Mouse (Mus musculus) NIH3T3 (cell line): Measurements from ENCODE around the gene Lig1.
"Not testable (repeated sequence)": the region's sequence is repeated elsewhere in the genome, so short reads cannot be mapped to it uniquely, and the experiment has no call there.

Experiments
- DNase-seq: peaks from one replicate; pipeline ENCODE4 v3.0.0-alpha.2; 2012; ENCODE audit warnings: low read depth

The Lig1 gene

DNA sequence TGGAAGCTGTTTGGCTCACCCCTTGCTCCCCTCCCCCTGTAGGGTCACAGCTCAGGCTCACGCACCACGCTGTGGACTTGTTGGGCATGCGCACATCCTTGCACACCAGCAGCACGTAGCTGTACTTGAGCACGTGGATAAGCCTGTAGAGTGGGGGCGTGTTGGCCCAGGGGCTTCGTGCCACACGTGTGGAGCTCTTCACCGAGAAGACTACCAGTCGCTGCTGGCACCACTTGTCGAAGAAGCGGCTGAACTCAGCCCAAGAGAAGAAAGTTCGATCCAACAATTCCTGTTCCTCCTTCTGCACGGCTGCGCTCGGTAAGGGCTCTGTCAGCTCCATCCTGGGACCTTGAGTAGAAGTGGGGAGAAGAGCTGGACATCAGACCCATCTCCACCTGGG, at the start of gene Lig1:
Lig1 (plus strand) TSS at position 203 of the 400 bp plus-strand sequence.
- DNase-seq = no peak

DNA sequence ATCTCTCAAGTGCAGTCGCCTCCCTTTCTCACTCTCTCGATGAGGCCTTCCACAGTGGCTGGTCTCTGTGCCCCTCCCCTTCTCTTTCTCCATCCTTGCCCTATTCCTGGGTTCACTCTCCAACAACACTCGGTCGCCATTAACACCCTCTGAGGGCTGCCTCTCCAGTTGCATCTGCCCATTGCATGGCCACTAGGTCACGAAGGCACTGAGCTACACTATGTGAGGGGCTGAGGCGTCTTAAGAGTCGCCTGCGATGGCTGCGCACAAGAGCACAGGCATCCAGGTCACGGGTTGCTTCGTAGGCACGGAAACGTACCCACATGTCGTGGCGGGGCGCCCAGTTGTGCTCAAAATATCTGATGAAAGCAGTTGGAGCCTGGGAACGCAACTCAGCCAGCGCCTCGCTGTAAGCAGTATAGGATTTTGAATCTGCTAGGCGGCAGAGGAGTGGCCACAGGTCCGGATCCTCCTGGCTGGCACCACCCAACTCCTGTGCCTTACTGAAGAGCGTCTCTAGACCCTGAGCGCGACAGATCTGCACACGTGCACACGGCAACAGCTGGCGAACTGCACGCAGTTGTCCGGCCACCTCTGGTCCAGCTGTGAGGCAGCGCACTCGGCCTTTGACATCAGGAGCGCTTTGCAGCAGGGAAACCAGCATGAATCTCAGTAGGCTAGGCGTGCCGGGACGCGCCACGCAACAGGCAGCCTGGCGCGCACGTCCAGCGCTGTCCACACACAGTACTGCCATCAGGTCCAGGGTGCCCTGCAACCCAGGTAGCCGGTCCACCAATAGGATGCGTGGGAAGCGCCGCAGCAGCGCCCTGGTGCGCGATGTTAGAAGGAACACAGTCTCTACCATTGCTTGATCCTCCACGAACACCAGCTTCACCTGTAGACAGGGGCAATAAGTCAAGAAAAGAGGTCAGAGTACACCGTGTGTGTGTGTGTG, 16.1 kb upstream of the Lig1 start:
- no peak for DNase-seq

DNA sequence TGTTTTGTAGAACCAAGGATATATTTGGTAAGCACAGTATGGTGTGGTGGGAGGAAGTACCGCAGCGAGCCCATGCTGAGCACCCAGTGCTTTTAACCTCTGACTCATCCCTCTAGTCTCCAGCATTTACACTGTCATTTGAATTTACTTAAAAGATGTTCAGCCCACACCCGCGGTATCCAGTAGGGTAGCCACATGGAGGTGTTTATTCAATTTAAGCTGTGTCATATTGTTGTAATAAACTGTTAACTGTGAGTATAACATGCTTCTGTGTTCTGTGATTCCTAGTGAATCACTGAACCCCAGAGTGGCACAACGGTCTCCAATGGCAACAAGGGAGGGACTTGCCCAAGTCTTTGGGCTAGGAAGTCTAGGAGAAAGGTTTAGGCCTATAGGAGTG, 13.2 kb upstream of the Lig1 start:
- DNase-seq = peak; percentile 22

DNA sequence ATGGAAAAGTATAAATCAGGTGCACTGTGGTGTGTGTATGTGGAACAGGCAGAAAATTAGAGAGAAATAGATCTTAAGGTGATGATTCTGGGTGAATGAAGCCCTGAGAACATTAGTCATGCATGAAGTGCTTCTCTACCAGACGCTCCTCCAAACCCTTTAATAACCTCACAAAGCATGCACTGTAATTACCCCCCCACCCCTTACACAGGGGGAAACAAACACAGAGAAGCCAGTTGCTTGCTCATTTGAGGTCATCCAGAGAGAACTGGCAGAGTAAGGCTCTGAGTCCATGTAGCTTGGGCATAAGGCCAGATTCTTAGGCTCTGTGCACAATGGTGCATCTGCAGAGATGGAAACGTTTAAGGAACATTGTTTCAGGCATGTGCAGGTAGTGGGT, 12.7 kb upstream of the Lig1 start:
- peak; percentile 37 for DNase-seq

DNA sequence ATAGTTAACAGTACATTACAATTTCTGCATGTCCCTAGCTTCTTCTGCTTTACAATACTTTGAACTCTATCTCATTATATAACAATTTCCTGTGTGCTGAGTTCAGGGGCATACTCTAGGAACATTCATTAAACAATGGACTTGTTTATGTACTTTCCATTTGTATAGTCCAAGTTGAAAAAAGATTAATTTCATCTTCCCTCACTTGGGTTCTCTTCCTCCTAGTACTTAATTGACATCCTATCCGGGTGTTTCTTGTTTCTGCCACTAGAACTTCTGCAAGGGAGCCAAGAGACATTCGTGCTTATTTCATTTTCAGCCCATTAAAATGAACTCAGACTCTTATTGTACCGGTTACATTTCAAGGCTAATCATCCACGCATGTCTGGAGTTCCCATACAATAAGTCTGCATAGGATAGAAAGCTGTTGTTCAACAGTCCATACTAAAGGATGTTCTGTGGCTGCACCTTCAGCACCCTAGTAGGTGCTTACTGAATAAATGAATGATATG, 8.3 kb upstream of the Lig1 start:
- DNase-seq = no peak

DNA sequence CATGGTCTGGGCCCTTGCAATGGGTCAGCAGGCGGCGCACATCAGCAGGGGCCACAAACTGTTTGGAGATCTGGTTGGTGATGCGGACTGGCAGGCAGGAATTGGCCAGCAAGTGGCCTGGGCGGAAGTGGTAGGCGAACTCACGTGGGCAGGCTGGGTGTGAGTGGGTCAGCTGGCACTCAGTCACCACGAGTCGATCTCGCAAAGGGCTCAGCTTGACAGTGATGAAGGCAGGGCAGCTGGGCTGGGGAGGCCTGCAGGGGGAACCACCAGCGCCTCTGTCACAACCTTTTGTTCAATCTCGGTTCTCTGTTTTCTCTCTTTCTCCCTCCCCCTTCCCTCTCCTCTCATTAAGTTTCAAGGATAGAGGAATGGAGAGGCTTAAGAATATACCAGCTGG, 7.7 kb upstream of the Lig1 start:
- DNase-seq = no peak

DNA sequence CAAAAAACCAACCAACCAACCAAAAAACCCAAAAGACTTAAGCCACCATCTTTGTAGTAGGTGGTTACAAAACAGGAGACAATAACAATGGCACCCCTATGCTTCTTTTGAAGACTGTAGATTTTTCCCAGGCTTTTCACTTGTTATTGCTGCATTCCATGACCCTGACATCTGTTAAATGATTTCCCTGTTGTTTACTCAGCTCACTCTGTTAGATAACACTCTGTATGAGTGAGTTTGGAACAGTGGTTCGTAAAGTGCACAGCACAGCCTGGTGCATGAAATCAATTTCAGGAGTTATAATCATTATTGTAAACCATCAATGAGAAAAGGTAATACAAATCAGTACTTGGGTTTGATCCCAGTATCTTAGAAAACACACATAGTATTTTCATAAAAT, 5.4 kb upstream of the Lig1 start:
- DNase-seq = no peak

DNA sequence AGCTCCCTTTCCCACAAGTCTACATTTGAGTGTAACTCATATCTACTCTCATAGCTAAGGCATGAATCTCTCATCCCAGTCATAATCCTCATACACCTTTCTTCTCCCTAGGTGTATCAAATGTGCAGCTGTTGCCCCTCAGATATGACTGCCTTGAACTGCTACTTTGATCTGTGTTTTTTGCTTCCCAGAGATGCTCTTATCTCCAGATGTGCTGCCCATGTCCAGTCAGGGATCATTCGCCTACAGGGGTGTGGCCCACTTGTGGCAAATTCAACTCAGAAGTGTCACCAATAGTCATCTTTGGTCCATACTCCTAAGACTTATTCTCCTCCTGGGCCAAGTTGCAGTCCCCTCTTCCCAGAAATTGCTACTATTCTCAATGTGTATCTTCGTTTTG, 750 bp downstream of the Lig1 start:
- no peak for DNase-seq

DNA sequence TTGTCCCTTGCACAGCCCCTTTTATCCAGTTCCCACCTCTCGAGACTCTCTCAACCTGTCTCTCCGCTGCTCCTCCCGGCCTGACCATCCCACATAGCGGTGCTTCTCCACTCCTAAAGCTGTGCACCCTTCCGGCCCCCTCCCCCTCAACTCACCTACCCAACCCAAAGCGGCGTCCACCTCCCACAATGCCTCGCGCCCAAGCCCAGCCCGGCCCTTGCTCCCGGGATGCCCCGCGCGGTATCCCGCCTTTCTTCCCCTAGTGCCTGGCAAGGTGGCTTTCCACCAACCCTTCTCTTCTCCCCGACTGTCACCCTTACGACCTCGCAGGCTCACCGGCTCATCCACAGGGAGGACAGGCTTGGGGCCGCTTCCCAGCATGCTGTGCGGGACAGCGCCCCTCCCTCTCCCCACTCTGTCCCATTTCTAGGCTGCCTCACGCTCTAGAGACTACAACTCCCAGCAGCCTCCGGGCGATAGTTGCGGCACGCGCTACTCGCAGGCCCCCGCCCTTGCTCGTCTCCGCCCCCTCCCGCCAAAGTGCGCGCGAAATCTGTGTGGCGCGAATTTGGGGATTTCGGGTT, 1.3 kb downstream of the Lig1 start, which contains the start of gene Zswim9:
Zswim9 (minus strand) TSS at position 414 of the 584 bp plus-strand sequence.
- peak; percentile 96 for DNase-seq

DNA sequence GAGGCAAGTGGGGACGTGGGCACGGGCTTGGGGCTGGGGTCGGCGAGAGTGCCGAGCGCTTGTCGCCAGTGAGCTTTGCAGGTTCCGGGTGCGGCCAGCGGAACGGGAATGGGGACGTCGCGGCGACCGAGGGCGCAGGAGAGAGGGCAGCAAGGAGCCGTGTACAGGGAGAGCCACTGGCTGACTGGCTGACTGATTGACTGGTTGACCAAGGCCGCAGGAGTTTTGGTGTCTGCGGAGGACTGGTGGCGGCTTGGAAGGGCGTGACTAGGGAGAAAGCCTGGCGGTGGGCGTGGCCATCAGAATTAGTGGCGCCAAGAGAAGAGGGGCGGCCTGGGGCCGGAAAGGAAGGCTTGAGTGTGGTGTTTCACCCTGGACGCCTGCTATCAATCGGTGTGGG, 1.9 kb downstream of the Lig1 start:
- DNase-seq = not testable (repeated sequence)

DNA sequence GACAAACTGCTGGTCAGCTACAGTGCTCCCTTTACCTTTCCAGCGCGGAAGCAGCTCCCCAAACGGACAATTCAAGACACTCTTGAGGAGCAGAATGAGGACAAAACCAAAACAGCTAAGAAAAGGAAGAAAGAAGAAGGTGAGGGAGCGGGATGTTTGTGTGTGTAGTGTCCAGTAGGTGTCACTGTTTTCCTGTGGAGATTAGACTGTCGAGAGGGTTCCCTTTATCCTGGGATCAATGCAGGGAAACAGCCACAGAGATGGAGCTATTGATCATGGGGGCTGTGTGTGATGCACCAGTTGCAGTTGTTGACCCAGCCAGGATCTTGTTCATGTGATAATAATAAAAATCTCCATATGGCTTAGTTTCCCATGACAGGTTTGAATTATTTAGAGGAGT, 11.5 kb downstream of the Lig1 start:
- DNase-seq = peak; percentile 77

DNA sequence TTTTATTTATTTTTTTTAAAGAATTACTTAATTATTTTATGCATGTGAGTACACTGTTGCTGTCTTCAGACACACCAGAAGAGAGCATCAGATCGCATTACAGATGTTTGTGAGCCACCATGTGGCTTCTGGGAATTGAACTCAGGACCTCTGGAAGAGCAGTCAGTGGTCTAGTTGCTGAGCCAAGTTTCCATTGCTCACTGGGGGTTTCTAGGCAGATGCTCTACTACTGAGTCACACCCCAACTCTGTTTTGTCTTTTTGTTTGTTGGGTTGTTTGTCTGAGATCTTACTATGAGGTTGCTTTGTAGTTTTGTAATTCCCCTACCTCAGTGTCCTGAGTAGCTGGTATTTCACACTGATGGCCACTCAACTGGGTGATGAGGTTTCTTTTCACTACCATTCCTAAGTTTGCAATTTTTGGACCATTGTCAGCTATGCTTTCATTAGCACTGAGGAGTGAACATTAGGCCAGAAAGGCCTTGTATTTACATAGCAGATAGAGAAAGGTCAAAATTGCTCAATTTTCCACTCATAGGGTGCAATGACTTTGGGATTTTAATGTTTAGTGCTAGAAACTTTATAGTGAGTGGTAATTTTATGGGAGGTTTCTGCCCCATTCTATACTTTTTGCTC, 13.1 kb downstream of the Lig1 start:
- peak; percentile 76 for DNase-seq

DNA sequence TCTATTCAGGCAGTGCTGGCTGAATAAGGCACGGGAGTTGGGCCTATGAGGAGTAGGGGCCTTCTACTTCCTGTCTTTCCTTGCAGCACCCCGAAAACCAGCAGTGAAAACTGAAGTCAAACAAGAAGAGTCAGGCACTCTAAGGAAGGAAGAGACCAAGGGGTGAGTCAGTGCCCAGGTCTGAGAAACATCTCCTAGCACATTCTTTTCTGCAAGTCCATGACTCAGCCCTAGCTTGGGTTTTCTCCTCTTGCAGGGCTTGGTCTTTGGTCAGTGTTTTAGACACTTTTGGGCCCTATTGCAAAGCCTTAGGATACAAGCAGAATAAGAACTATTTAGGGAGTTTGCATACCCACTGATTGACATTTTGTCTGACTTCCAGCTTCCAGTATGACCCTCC, 14.3 kb downstream of the Lig1 start:
- peak; percentile 66 for DNase-seq

DNA sequence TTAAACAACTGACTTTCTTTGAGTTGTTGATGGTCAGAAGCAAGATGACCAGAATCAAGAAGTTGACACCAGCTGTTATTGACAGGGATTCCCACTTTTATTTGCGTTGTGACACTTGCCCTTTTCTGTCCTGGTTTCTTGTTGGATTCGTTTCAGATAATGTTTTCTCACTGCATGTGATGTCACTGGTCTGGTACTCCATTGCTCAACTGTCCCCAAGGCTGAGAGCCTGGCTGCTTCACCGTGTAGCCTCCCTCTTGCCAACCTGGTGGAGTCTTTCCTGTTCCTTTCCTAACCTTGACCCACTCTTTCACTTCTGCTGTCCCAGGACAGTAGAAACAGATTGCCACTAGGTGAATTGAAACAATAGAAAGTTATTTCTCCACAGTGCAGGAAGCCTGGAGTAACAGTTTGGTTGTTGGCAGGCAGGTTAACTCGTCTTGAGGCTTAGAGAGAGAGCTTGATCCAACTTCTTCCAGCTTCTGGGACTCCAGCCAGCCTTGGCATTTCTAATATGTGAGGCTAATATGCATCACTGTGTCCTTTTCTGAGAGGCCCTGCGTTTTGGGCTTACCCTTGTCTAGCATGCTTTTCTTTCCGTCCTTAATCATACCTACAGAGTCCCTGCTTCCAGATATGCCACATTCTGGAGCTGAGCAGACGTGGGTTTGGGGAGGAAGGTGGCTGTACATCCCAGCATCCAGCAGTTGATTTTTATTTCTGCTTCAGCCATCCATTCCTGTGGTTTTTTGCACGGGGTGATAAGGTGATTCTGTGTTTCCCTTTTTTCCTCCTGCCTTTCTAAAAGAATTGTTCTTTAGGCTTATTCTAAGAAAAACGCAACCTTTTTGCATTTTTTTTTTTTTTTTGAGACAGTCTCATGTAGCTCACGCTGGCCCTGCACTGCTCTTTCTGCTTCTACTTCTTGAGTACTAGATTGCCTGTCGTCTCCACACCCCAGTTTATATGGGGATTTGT, 17.1 kb downstream of the Lig1 start:
- DNase-seq = peak; percentile 76

DNA sequence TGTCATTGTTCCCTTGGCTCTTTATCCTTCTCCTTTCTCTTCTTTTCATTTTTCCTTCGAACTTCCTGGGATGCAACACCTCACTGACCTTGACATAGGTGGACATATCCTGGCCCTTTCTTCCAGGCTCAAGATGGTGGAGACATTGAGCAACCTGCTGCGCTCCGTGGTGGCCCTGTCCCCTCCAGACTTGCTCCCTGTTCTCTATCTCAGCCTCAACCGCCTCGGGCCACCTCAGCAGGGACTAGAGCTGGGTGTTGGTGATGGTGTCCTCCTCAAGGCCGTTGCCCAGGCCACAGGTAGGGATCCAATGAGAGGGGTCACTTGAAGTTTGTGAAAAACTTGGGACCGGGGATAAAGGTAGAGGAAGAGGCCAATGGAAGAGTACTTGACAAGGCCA, 18.2 kb downstream of the Lig1 start:
- DNase-seq = no peak

DNA sequence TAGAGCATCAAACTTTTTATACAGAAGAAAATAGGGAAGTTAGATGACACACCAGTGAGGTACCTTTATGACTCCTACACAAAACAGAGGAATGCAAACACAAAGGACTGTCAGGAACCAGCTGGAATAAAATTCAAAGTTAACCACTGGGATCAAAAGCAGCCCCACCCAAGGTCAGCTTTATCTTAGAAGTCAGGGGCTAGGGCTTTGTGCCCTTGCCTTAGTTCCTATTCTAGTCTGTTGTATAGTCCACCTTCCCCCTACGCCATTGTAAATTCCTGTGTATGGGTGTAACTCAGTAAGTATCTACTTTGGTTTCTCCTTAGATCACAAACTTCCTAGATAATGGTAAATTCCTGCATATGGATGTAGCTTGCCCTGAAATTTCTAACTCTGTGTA, 20.6 kb downstream of the Lig1 start:
- DNase-seq = no peak

DNA sequence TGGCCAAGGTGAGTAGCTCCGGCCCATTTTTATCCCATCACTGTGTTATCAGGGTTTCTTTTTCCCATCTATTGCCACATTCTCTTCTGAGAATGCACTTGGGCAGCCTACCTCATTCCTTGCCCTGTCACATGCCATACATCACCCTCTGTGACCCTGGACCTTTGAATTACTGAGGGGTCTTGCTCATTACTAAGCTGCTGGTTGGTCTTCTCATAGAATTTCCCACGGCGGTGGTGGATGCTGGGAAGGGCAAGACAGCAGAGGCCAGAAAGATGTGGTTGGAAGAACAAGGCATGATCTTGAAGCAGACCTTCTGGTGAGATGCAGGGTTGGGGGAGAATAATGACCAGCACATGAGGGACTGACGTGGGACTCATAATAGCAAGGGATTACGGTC, 21.7 kb downstream of the Lig1 start:
- no peak for DNase-seq

DNA sequence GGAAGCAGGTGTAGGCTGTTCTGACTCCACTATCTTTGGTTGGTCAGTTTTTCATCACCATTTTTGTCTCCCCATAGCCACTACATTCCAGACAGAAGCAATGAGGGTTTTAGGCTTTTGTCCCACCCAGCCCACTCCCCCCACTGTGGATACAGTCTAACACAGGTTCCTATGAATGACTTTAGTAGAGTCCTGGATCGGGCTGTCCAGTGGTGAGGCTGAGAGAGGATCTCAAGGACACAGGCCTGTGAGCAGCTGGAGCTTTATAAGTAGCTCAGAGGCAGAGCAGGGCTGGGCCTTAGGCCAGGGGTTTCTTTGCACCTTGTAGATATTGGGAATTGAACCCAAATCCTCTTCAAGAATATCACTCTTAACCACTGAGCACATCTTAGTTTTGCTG, 24.6 kb downstream of the Lig1 start:
- DNase-seq = no peak

DNA sequence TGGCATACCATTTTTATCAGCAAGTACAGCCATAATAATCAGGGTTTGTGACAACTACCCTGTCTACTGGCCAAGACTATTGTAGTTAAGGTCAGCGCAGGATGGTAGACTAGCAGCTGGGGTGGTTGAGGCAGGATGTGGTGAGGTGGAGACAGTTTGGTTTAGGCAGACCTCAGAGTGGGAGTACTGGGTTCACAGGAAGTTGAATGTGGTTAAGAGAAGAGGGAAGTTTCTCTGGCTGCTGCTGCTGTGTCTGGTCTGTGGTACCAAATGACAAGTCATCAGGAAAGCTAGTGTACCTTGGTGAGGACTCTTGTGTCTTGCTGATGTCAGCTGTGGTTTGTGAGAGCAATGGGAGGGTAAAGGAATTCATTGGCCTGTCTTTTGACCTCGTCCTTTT, 25.7 kb downstream of the Lig1 start:
- DNase-seq = no peak

DNA sequence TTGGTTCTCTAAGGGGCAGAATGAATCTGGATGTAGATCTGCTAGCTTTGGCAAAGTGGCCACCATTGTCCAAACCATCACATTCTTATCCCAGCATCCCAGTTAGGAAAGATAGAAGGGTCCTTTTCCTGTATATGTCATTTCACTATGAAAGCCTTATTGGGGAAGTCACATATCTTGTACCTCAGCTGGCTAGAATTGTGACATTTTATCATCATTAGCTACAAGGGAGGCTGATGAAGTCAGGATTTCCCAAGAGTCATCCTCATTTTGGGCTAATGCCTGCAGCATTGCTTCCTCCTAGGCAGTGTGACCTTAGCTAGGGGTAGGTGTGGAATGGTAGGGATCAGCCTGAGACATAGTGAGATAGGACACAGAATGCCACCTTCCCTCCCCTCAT, 26.3 kb downstream of the Lig1 start:
- no peak for DNase-seq

DNA sequence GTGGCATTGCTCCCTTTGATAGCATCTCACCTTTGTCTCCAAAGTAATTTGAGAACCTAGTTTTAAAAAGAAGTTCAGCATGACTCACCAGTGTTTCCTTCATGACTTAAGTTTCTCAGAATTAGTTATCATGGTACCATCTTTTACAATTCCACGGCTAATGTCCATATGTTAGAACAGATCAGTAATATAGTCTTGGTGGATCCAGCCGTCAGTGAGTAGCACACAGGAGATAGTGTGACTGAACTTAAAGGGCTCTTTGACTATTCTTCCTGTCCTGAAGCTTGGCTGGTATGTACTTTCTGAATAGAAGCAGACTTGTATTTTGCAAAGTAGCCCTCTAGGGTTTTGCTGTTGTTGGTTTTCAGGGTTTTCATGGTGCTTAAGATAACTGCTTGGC, 32.3 kb downstream of the Lig1 start:
- no peak for DNase-seq
